Mouse (Mus musculus) ES-E14 (cell line): ENCODE results near the gene Ppp1r1c. TPM values are rescaled to one million over a fixed set of nuclear protein-coding genes. Genes with fewer than 3 reads are reported as not detected.

Experiments used
- DNase-seq: peaks from one replicate; pipeline ENCODE4 v3.0.0-alpha.2; 2013; ENCODE audit warnings: low read depth, low spot score
- H3K27ac ChIP-seq: 2 replicates; pipeline ENCODE4 v1.5.1; 2012; ENCODE audit warnings: low read depth, mild to moderate bottlenecking, low read length, moderate library complexity, mixed read lengths; ENCODE audit not compliant: poor library complexity, insufficient read depth, severe bottlenecking
- H3K36me3 ChIP-seq: 2 replicates; pipeline ENCODE4 v1.6.1; 2012; ENCODE audit warnings: mild to moderate bottlenecking, low read length, moderate library complexity, mixed read lengths; ENCODE audit not compliant: control insufficient read depth, poor library complexity, insufficient read depth, severe bottlenecking
- H3K4me1 ChIP-seq, 2 experiments: fragments of 150-350 bp in 1 of 2; sonication (generic) in 1 of 2; 2 replicates each; pipeline ENCODE4 v1.6.1; 2012; ENCODE audit warnings: low read length in 2 of 2, mild to moderate bottlenecking in 1 of 2, mixed read lengths in 1 of 2; ENCODE audit not compliant: control insufficient read depth in 2 of 2, insufficient read depth in 2 of 2, poor library complexity in 1 of 2
- H3K4me3 ChIP-seq, 2 experiments: fragments of 150-350 bp in 1 of 2; sonication (generic) in 1 of 2; 2 replicates each; pipeline ENCODE4 v1.5.1; 2012; ENCODE audit warnings: low read length in 2 of 2, low read depth in 1 of 2, mild to moderate bottlenecking in 1 of 2, mixed read lengths in 1 of 2; ENCODE audit not compliant: insufficient read depth in 1 of 2, poor library complexity in 1 of 2, severe bottlenecking in 1 of 2
- H3K9ac ChIP-seq: 2 replicates; pipeline ENCODE4 v1.6.1; 2012; ENCODE audit warnings: low read depth, mild to moderate bottlenecking, low read length, mixed read lengths; ENCODE audit not compliant: poor library complexity, insufficient read depth, severe bottlenecking
- H3K9me3 ChIP-seq: fragments of 150-350 bp; sonication (generic); 2 replicates; pipeline ENCODE4 v1.6.1; 2012; ENCODE audit warnings: low read depth, mild to moderate bottlenecking, low read length; ENCODE audit not compliant: control insufficient read depth, insufficient read depth
- CHD2 ChIP-seq: IDR thresholded peaks from 2 replicates; pipeline ENCODE4 v1.6.1; 2014; ENCODE audit warnings: mild to moderate bottlenecking, low read depth, low read length, inconsistent platforms
- HCFC1 ChIP-seq: IDR thresholded peaks from 2 replicates; pipeline ENCODE4 v1.6.1; 2012; ENCODE audit warnings: low read length, inconsistent platforms, borderline replicate concordance; ENCODE audit not compliant: insufficient read depth
- MAFK ChIP-seq: IDR thresholded peaks from 2 replicates; pipeline ENCODE4 v1.6.1; 2014; ENCODE audit warnings: mild to moderate bottlenecking, low read depth, low read length, inconsistent platforms; ENCODE audit not compliant: insufficient read depth
- ZC3H11A ChIP-seq: IDR thresholded peaks from 2 replicates; pipeline ENCODE4 v1.6.1; 2012; ENCODE audit warnings: low read depth, mild to moderate bottlenecking, inconsistent platforms, low read length, borderline replicate concordance
- ZNF384 ChIP-seq: IDR thresholded peaks from 2 replicates; pipeline ENCODE4 v1.6.1; 2012; ENCODE audit warnings: low read depth, low read length, inconsistent platforms
- in situ Hi-C, 2 experiments: fragments of 600-800 bp; cut with MboI; formaldehyde crosslinking; loops; one replicate each; pipeline ENCODE4 v1.15.1; 2025; ENCODE audit warnings: low sequenced_read_pairs in 2 of 2, inconsistent platforms in 1 of 2; ENCODE audit not compliant: unreplicated experiment in 2 of 2
- total RNA-seq: library from RNA; depleted of rRNA; stranded (reverse); fragments of 300-350 nt; gene quantifications from 2 replicates; pipeline ENCODE4 v1.2.3, GENCODE M21; 2012; rRNA removed

The Ppp1r1c gene
- total RNA-seq, 1 experiment = not detected

DNA sequence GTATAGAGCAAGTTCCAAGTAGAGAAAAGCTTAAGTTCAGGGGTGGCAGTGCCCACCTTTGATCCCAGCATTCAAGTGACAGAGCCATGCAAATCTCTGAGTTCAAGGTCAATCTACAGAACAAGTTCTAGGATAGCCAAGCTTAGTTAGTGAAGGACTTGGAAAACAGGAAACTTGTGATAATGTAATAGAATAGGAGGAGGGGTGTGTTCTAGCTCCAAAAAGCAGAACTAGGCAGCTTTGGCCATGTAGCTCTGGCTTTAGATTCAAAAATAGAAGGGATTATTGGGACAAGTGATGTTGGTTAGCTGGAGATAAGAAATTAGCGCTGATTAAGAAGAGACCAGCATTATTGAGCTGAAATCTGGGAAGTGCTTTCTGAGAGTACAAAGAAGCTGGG lies 149.3 kb downstream of the Ppp1r1c start:
- in situ Hi-C loops = no loop called here

GRCm38 (mm10) chr2:79865275-79865999 lies 157.9 kb downstream of the Ppp1r1c start:
- Histone ChIP-seq H3K9ac (no peak overlapping the region), H3K9me3 (no peaks in the 10 kb centered on the region), H3K4me3 (no peak overlapping the region), H3K27ac (no peak overlapping the region), H3K4me1 (no peaks in the 10 kb centered on the region), H3K36me3 (no peaks in the 10 kb centered on the region)
- TF ChIP-seq CHD2 (no peak), ZNF384 (0 out of 2 replicates have a peak, but pooled peaks have one; percentile 31), ZC3H11A (peak; percentile 88), HCFC1 (no peak), MAFK (no peak)
- in situ Hi-C loops = loop anchor here (5.0 to 10.0 kb wide), 2 partner anchors 402 to 409 kb away; no protein-coding TSS in a partner anchor
- DNase-seq = peak; percentile 65

More for the DNA sequence above, 149.3 kb downstream of the Ppp1r1c start:
- no peak overlapping the region for H3K4me3 ChIP-seq
- no peak for TF ChIP-seq MAFK
- TF ChIP-seq CHD2 = no peak
- no peak for TF ChIP-seq ZNF384
- no peak for TF ChIP-seq HCFC1
- no peak for TF ChIP-seq ZC3H11A
- H3K27ac ChIP-seq = no peak overlapping the region
- H3K36me3 ChIP-seq = no peaks in the 10 kb centered on the region
- H3K9ac ChIP-seq = no peak overlapping the region
- H3K4me1 ChIP-seq = no peaks in the 10 kb centered on the region
- DNase-seq = no peak
- no peaks in the 10 kb centered on the region for H3K9me3 ChIP-seq

Other genes starting within 250 kb of the Ppp1r1c start
- 12.1 and 14.6 TPM in 2 replicates for gene Itprid2, start 72.4 kb upstream of the Ppp1r1c start, total RNA-seq